In genomic region chr10:117064076-117064475, GRCm38 (mm10) we compare ENCODE assay signal across 9 mouse cellular contexts. TPM values are rescaled to one million over a fixed set of nuclear protein-coding genes. Genes with fewer than 3 reads are reported as not detected.
DNase-seq lines count a peak whose midpoint lies in the region; ATAC-seq and TF ChIP-seq lines count a peak whose summit lies in the region.
"Had no signal": no experiment of that assay in that cellular context is flagged by ENCODE, and none has a peak within 500 bp of the region (broad histone marks: within the 10 kb centered on the region; RNA-seq: fewer than 3 reads in every experiment).

No protein-coding gene starts in this region.

- ATAC-seq in erythroblast, adult 5-6 weeks (replicated peaks; ENCODE audit: low FRiP score, poor library complexity, severe bottlenecking), result no peak
- peak; percentile 45; the same call in 1 of the 2 replicates for ATAC-seq in limb, embryonic 13.5 days (ENCODE audit: low FRiP score, low read depth)
- ATAC-seq in stomach, embryonic 16.5 days (ENCODE audit: insufficient read depth, low FRiP score), result no peak

- WGBS in spleen, adult 2 months, result 4% methylated on average over 7 of the region's 7 CpGs
- 9% methylated on average over 7 of the region's 7 CpGs for WGBS in limb, embryonic 13.5 days
- WGBS in stomach, embryonic 16.5 days, result 3% methylated on average over 7 of the region's 7 CpGs

- H3K4me3 ChIP-seq in erythroblast, embryonic 14.5 days (replicated peaks), result peak overlapping the region; percentile 99
- peak overlapping the region; percentile 38; the same call in 1 of the 2 replicates for H3K4me3 ChIP-seq in spleen, adult 2 months (ENCODE audit: extremely low read depth, insufficient read depth, insufficient read length)
- peak overlapping the region; percentile 96 for H3K4me3 ChIP-seq in limb, embryonic 13.5 days
- H3K4me3 ChIP-seq in stomach, embryonic 16.5 days (replicated peaks; ENCODE audit: low read length), result peak overlapping the region; percentile 75

- no peak overlapping the region for H3K27ac ChIP-seq in spleen, adult 2 months (ENCODE audit: insufficient read depth, low read length)
- H3K27ac ChIP-seq in limb, embryonic 13.5 days, result peak overlapping the region; percentile 72; the same call in 1 of the 2 replicates
- H3K27ac ChIP-seq in stomach, embryonic 16.5 days (ENCODE audit: low read length), result peak overlapping the region; percentile 73

- H3K36me3 ChIP-seq in erythroblast, embryonic 14.5 days (ENCODE audit: control insufficient read depth), result peaks cover 35% of the 10 kb centered on the region
- H3K36me3 ChIP-seq in spleen, adult 2 months (ENCODE audit: control insufficient read depth, insufficient read depth, low read length), result peaks cover 21% of the 10 kb centered on the region
- H3K36me3 ChIP-seq in limb, embryonic 13.5 days, result peaks cover 33% of the 10 kb centered on the region
- peaks cover 21% of the 10 kb centered on the region for H3K36me3 ChIP-seq in stomach, embryonic 16.5 days (ENCODE audit: control insufficient read depth, insufficient read depth, low read length)

- TF ChIP-seq POLR2A in spleen, adult 2 months (IDR thresholded peaks at IDR 0.05; ENCODE audit: low read depth, low read length), result no peak

- peak in 1 of 2 experiments; percentile 5 for DNase-seq in spleen, adult 2 months (ENCODE audit: low read depth in 1 of 2, low spot score in 2 of 2)
- DNase-seq in spleen, adult 18-20 months, result no peak
- DNase-seq in spleen, adult 12 weeks (ENCODE audit: low spot score), result no peak
- no peak for DNase-seq in cerebellum, adult 9-11 months

- no peak for TF ChIP-seq CTCF in spleen, adult 2 months (IDR thresholded peaks at IDR 0.05; ENCODE audit: extremely low read depth, insufficient read depth, insufficient read length, insufficient replicate concordance)

- peak overlapping the region; percentile 53 for H3K4me2 ChIP-seq in limb, embryonic 13.5 days (replicated peaks)
- peak overlapping the region; percentile 51 for H3K4me2 ChIP-seq in stomach, embryonic 16.5 days (ENCODE audit: low read depth, low read length)

- no peaks in the 10 kb centered on the region for H3K9me3 ChIP-seq in erythroblast, embryonic 14.5 days (ENCODE audit: control insufficient read depth, low read length)
- H3K9me3 ChIP-seq in limb, embryonic 13.5 days, result no peaks in the 10 kb centered on the region
- no peaks in the 10 kb centered on the region for H3K9me3 ChIP-seq in stomach, embryonic 16.5 days (replicated peaks; ENCODE audit: control insufficient read depth, low read length)

- no peaks in the 10 kb centered on the region for H3K27me3 ChIP-seq in erythroblast, embryonic 14.5 days (ENCODE audit: control insufficient read depth)
- no peaks in the 10 kb centered on the region for H3K27me3 ChIP-seq in spleen, adult 2 months (ENCODE audit: control insufficient read depth, insufficient read depth, low read length)
- H3K27me3 ChIP-seq in limb, embryonic 13.5 days, result no peaks in the 10 kb centered on the region
- no peaks in the 10 kb centered on the region for H3K27me3 ChIP-seq in stomach, embryonic 16.5 days (ENCODE audit: control insufficient read depth, insufficient read depth, low read length)

- peaks cover 34% of the 10 kb centered on the region for H3K4me1 ChIP-seq in erythroblast, embryonic 14.5 days (ENCODE audit: control insufficient read depth)
- no peaks in the 10 kb centered on the region; the same call in 1 of the 2 replicates for H3K4me1 ChIP-seq in spleen, adult 2 months (ENCODE audit: control insufficient read depth, insufficient read depth, insufficient read length)
- peaks cover 18% of the 10 kb centered on the region for H3K4me1 ChIP-seq in limb, embryonic 13.5 days
- H3K4me1 ChIP-seq in stomach, embryonic 16.5 days (ENCODE audit: control insufficient read depth, insufficient read depth, low read length), result peaks cover 3% of the 10 kb centered on the region; the same call in 1 of the 2 replicates

- 0 out of 2 replicates have a peak overlapping the region, but pooled peaks have one; percentile 9 for H3K9ac ChIP-seq in limb, embryonic 13.5 days
- H3K9ac ChIP-seq in stomach, embryonic 16.5 days (ENCODE audit: low read length), result peak overlapping the region; percentile 36

RNA-seq across cellular contexts. Expression of gene Cct2, which starts 0.5 kb away (rescaled TPM):
- 2.0 and 3.3 TPM in 2 replicates for polyA plus RNA-seq in erythroblast, embryonic 14.5 days (2012)
- total RNA-seq in erythroblast, adult 5-6 weeks (2015; ENCODE audit: low replicate concordance), result 144 and 179 TPM in 2 replicates
- 79.9 and 94.5 TPM in 2 replicates for total RNA-seq in erythroblast, adult 5-6 weeks (2017; ENCODE audit: low replicate concordance)
- polyA plus RNA-seq in spleen, adult 2 months (2012; rRNA removed), result 45.7 and 47.5 TPM in 2 replicates
- polyA plus RNA-seq in limb, embryonic 13.5 days (2015; fragmentation: Nextera tagmentation; extraction: Ambion mirVana), result 264 and 268 TPM in 2 replicates
- polyA plus RNA-seq in stomach, embryonic 16.5 days (2015; fragmentation: Nextera tagmentation; extraction: Ambion mirVana), result 201 and 215 TPM in 2 replicates

RNA-seq across cellular contexts. Expression of gene Lrrc10, which starts 18.9 kb away (rescaled TPM):
- polyA plus RNA-seq in erythroblast, embryonic 14.5 days (2012), result not detected in 2 replicates
- not detected in 2 replicates for total RNA-seq in erythroblast, adult 5-6 weeks (2015; ENCODE audit: low replicate concordance)
- total RNA-seq in erythroblast, adult 5-6 weeks (2017; ENCODE audit: low replicate concordance), result not detected in 2 replicates
- polyA plus RNA-seq in spleen, adult 2 months (2012; rRNA removed), result not detected in 2 replicates
- not detected in 2 replicates for polyA plus RNA-seq in limb, embryonic 13.5 days (2015; fragmentation: Nextera tagmentation; extraction: Ambion mirVana)
- not detected in 2 replicates for polyA plus RNA-seq in stomach, embryonic 16.5 days (2015; fragmentation: Nextera tagmentation; extraction: Ambion mirVana)
- total RNA-seq: left cerebral cortex, postnatal 25 days had no signal

Comparison
In these comparisons a context has a peak if more than half of its experiments do, and no peak if none do; other contexts are left out.
1. H3K4me3 ChIP-seq: peak in every context shown above with its lines; median percentile 99 in erythroblast, embryonic 14.5 days; 96 in limb, embryonic 13.5 days; 75 in stomach, embryonic 16.5 days; 38 in spleen, adult 2 months.
2. RNA of gene Cct2, which starts 0.5 kb away (polyA plus RNA-seq): 264 to 268 TPM in limb, embryonic 13.5 days, 201 to 215 TPM in stomach, embryonic 16.5 days and 45.7 to 47.5 TPM in spleen, adult 2 months; 2.0 to 3.3 TPM in erythroblast, embryonic 14.5 days; every median in the first group is over 10 times any median in the second.